Mouse (Mus musculus): ENCODE measurements around the gene 4930595D18Rik. TPM values are rescaled to one million over a fixed set of nuclear protein-coding genes. Genes with fewer than 3 reads are reported as not detected.
A peak's percentile ranks its signal among the peaks of the same experiment; 100 is the strongest.

Gene 4930595D18Rik
- total and polyA plus RNA-seq, 3 experiments: 0.16 TPM; not detected in 2

DNA sequence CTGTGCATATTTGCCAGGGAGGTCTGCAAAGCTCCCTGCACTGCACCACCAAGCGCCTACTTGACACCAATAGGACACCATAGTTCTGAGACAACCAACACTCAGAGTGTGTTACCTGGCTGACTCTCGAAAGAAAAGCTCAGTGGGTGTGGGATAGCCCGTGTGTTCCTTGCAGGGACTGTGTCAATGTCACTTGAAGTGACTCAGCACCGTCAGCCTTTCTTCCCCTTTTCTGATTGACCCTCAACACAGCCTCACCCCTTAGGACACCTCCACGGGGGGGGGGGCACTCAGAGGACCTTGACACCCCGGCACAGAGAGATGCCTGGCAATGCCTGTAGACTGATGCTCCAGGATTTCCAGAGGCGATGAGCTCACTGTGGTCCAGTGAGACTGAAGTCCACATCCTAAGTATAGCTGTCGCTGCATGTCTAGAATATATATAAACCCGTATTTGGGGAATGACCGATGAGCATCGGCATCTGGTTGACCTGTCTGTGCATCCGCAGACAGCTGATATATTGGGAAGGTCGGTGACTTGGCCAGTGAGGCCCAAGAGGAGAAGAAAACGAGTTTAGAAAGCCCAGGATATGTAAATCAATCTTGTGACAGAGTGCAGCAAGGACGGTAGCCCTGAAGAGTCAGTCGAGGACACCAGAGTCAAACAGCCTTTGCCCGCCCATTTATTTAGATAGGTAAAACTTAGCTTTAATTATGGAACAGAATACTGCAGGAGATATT is 34.6 kb downstream of the 4930595D18Rik start:
- Histone ChIP-seq H3K9me3 (replicated peaks) (no peaks in the 10 kb centered on the region), H3K4me3 (ENCODE audit: low read depth, low read length) (no peak overlapping the region), H3K36me3 (replicated peaks) (no peaks in the 10 kb centered on the region), H3K27me3 (ENCODE audit: insufficient read depth, low read length) (peaks cover 49% of the 10 kb centered on the region), H3K4me1 (ENCODE audit: insufficient read depth, low read depth, low read length) (peaks cover 5% of the 10 kb centered on the region)
- TF ChIP-seq CTCF (IDR thresholded peaks at IDR 0.05; ENCODE audit: low read depth, low read length): no peak
- no peak for ATAC-seq (ENCODE audit: extremely low read depth, insufficient number of reproducible peaks, low FRiP score, poor library complexity, severe bottlenecking)
- no peak for DNase-seq (ENCODE audit: low spot score)

DNA sequence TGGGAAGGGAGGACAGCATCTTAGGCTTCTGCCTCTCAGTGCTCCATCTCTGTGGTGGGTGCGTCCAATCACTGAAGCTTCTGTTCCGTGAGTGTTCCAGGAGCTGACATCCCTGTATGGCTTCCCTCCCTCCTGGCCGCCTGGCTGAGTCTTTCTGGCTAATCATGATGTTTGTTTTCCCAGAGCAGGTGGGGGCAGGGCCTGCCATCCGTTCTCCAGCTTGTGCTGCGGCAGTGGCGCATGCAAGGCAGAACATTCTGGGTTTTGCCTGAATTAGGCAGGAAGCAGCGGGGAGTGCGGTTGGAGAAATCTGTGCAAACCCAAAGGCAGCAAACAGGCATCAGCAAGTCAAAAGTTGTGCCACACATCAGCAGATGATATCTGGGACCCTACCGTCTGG is 39.0 kb downstream of the 4930595D18Rik start:
- H3K4me3 ChIP-seq (ENCODE audit: low read depth, low read length): no peak overlapping the region
- peaks cover 41% of the 10 kb centered on the region for H3K27me3 ChIP-seq (ENCODE audit: insufficient read depth, low read length)
- DNase-seq (ENCODE audit: low spot score) (no peak), ATAC-seq (ENCODE audit: extremely low read depth, insufficient number of reproducible peaks, low FRiP score, poor library complexity, severe bottlenecking) (no peak)
- peaks cover 5% of the 10 kb centered on the region for H3K4me1 ChIP-seq (ENCODE audit: insufficient read depth, low read depth, low read length)
- no peaks in the 10 kb centered on the region for H3K36me3 ChIP-seq (replicated peaks)
- H3K9me3 ChIP-seq (replicated peaks): peaks cover 3% of the 10 kb centered on the region; the same call in 1 of the 2 replicates
- TF ChIP-seq GATA2 (IDR thresholded peaks at IDR 0.05; ENCODE audit: borderline replicate concordance, low read depth, low read length) (no peak), POLR2AphosphoS5 (IDR thresholded peaks at IDR 0.05; ENCODE audit: insufficient replicate concordance, low read depth, low read length) (no peak), GATA1 (IDR thresholded peaks at IDR 0.05; ENCODE audit: borderline replicate concordance, low read length) (no peak), CTCF (IDR thresholded peaks at IDR 0.05; ENCODE audit: low read depth, low read length) (no peak)

DNA sequence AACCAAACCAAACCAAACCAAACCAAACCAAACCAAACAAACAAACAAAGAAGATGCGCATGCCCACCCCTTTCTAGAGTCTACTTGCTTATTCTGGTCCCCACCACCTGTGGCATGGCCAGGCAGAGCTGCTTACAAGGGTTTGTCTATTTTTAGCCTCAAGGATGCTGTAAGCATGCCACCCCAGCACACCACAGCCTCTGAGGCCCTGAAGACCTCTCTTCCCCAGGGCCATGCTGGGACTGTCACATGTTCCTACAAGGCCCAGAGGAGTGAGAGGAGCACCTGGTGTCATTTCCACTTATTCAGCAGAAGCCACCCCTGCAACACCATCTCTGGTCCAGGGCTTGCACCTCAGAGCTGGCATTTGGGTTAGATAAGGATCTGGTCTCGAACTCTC is 39.7 kb downstream of the 4930595D18Rik start:
- TF ChIP-seq POLR2AphosphoS5 (IDR thresholded peaks at IDR 0.05; ENCODE audit: insufficient replicate concordance, low read depth, low read length) (no peak), GATA2 (IDR thresholded peaks at IDR 0.05; ENCODE audit: borderline replicate concordance, low read depth, low read length) (no peak)
- peaks cover 42% of the 10 kb centered on the region for H3K27me3 ChIP-seq (ENCODE audit: insufficient read depth, low read length)
- ATAC-seq (ENCODE audit: extremely low read depth, insufficient number of reproducible peaks, low FRiP score, poor library complexity, severe bottlenecking) (no peak), DNase-seq (ENCODE audit: low spot score) (no peak)
- no peak overlapping the region for H3K4me3 ChIP-seq (ENCODE audit: low read depth, low read length)
- peaks cover 3% of the 10 kb centered on the region; the same call in 1 of the 2 replicates for H3K9me3 ChIP-seq (replicated peaks)
- no peaks in the 10 kb centered on the region for H3K36me3 ChIP-seq (replicated peaks)
- H3K4me1 ChIP-seq (ENCODE audit: insufficient read depth, low read depth, low read length): peaks cover 3% of the 10 kb centered on the region

DNA sequence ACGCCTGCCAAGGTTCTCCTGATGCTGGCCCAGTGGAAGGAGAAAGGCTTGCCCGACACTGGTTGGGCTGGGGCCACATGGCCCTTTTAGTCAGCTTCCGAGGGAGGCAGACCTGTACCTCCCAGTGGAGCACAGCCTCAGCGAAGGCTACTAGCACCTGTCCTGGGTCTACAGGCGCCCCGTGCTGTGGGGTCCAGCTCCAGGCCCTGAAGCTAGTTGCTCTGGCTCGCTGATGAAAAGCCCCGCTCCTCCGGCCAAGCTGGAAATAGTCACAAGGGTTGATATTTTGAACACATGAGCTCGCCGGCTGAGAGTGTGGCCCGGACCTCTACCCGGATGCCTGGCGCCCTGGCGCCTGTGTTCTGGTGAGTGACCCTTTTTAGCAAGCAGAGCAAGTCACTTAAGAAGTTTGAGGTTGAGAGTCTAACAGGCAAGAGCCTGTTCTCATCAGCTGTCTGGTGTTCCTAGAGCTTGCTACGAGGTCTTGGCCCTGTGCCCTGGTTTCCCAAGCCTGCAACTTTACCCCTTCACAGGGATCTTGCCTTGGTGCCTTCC is 40.7 kb downstream of the 4930595D18Rik start:
- no peaks in the 10 kb centered on the region for H3K36me3 ChIP-seq (replicated peaks)
- DNase-seq (ENCODE audit: low spot score) (no peak), ATAC-seq (ENCODE audit: extremely low read depth, insufficient number of reproducible peaks, low FRiP score, poor library complexity, severe bottlenecking) (no peak)

DNA sequence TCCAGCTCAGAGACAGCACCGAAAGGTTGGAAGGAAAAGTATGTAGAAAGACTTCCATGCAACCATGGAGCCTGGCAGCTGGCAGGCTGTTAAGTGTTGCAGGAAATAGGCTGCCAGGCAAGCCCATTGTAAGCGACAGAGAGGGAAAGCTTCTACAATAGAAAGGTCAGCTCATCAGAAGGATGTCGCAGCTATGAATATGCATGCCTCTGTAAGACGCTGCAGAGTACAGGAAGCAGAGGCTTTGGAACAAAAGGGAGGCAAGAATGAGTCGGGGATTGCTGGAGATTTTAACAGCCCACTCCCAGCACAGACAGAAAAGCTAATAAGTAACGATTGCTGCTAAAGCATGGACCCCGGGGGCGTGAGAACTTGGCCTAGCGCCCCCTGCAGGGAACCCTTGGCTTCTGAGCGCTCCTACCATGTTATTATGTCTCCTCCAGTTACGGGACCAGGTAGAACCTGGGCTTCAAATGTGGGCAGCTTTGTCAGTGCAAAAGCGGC is 41.2 kb downstream of the 4930595D18Rik start:
- peaks cover 7% of the 10 kb centered on the region for H3K9me3 ChIP-seq (replicated peaks)
- ATAC-seq (ENCODE audit: extremely low read depth, insufficient number of reproducible peaks, low FRiP score, poor library complexity, severe bottlenecking) (no peak), DNase-seq (ENCODE audit: low spot score) (no peak)
- no peak for TF ChIP-seq CTCF (IDR thresholded peaks at IDR 0.05; ENCODE audit: low read depth, low read length)
- TF ChIP-seq TAL1 (conservative IDR thresholded peaks at IDR 0.05; ENCODE audit: low read depth, low read length): no peak
- no peak for TF ChIP-seq GATA2 (IDR thresholded peaks at IDR 0.05; ENCODE audit: borderline replicate concordance, low read depth, low read length)
- no peak for TF ChIP-seq GATA1 (IDR thresholded peaks at IDR 0.05; ENCODE audit: borderline replicate concordance, low read length)
- TF ChIP-seq POLR2AphosphoS5 (IDR thresholded peaks at IDR 0.05; ENCODE audit: insufficient replicate concordance, low read depth, low read length): no peak
- H3K36me3 ChIP-seq (replicated peaks): no peaks in the 10 kb centered on the region
- peaks cover 32% of the 10 kb centered on the region for H3K27me3 ChIP-seq (ENCODE audit: insufficient read depth, low read length)
- no peaks in the 10 kb centered on the region for H3K4me1 ChIP-seq (ENCODE audit: insufficient read depth, low read depth, low read length)
- H3K4me3 ChIP-seq (ENCODE audit: low read depth, low read length): no peak overlapping the region

More for the DNA sequence above, 40.7 kb downstream of the 4930595D18Rik start:
- Histone ChIP-seq H3K4me3 (ENCODE audit: low read depth, low read length) (no peak overlapping the region), H3K9me3 (replicated peaks) (peaks cover 7% of the 10 kb centered on the region), H3K27me3 (ENCODE audit: insufficient read depth, low read length) (peaks cover 34% of the 10 kb centered on the region), H3K4me1 (ENCODE audit: insufficient read depth, low read depth, low read length) (no peaks in the 10 kb centered on the region)
- TF ChIP-seq GATA1 (IDR thresholded peaks at IDR 0.05; ENCODE audit: borderline replicate concordance, low read length): no peak
- no peak for TF ChIP-seq GATA2 (IDR thresholded peaks at IDR 0.05; ENCODE audit: borderline replicate concordance, low read depth, low read length)
- no peak for TF ChIP-seq POLR2AphosphoS5 (IDR thresholded peaks at IDR 0.05; ENCODE audit: insufficient replicate concordance, low read depth, low read length)
- TF ChIP-seq TAL1 (conservative IDR thresholded peaks at IDR 0.05; ENCODE audit: low read depth, low read length): no peak
- TF ChIP-seq CTCF (IDR thresholded peaks at IDR 0.05; ENCODE audit: low read depth, low read length): no peak

DNA sequence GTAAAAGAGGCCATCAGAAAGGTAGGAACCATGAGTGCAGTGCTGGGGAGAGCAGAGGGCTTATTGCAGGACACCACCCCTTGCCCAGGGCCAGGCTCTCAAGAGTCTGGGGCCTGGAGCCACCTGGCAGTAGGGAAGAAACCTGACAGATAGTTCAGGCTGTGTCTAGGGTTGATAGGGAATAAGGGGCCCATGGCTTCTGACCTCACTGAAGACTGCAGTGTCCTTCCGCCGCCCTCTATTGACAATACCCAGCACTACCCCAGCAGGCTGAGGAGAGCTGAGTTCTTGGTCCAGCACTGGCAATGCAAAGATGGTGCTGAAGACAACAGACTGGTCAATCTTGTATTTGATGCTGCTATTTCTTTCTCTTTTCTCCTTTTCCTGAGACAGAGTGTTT is 47.2 kb downstream of the 4930595D18Rik start:
- Histone ChIP-seq H3K27me3 (ENCODE audit: insufficient read depth, low read length) (peaks cover 37% of the 10 kb centered on the region), H3K4me1 (ENCODE audit: insufficient read depth, low read depth, low read length) (peaks cover 2% of the 10 kb centered on the region; the same call in 1 of the 2 replicates), H3K9me3 (replicated peaks) (peaks cover 7% of the 10 kb centered on the region), H3K4me3 (ENCODE audit: low read depth, low read length) (no peak overlapping the region), H3K36me3 (replicated peaks) (no peaks in the 10 kb centered on the region)
- no peak for DNase-seq (ENCODE audit: low spot score)
- TF ChIP-seq GATA1 (IDR thresholded peaks at IDR 0.05; ENCODE audit: borderline replicate concordance, low read length) (no peak), CTCF (IDR thresholded peaks at IDR 0.05; ENCODE audit: low read depth, low read length) (peak; percentile 4; the same call in 1 of the 2 replicates)
- ATAC-seq (ENCODE audit: extremely low read depth, insufficient number of reproducible peaks, low FRiP score, poor library complexity, severe bottlenecking): no peak
